ENCODE assay signal across 13 mouse cellular contexts in genomic region chr19:10598188-10598587, GRCm38 (mm10). TPM values are rescaled to one million over a fixed set of nuclear protein-coding genes. Genes with fewer than 3 reads are reported as not detected.
DNase-seq lines count a peak whose midpoint lies in the region; ATAC-seq lines count a peak whose summit lies in the region.
"Had no signal": no experiment of that assay in that cellular context is flagged by ENCODE, and none has a peak within 500 bp of the region (broad histone marks: within the 10 kb centered on the region; RNA-seq: fewer than 3 reads in every experiment).

No protein-coding gene starts in this region.

- H3K9ac ChIP-seq in limb, embryonic 11.5 days (ENCODE audit: low read length): no peak overlapping the region
- no peak overlapping the region for H3K9ac ChIP-seq in forebrain, embryonic 16.5 days (replicated peaks; ENCODE audit: low read depth, low read length)
- H3K9ac ChIP-seq: embryonic facial prominence, embryonic 15.5 days; limb, embryonic 13.5 days had no signal

- H3K27ac ChIP-seq in limb, embryonic 11.5 days (replicated peaks; ENCODE audit: low read depth, low read length): no peak overlapping the region
- H3K27ac ChIP-seq in limb, embryonic 10.5 days: no peak overlapping the region
- no peak overlapping the region for H3K27ac ChIP-seq in forebrain, embryonic 16.5 days (ENCODE audit: low read length)
- H3K27ac ChIP-seq: embryonic facial prominence, embryonic 15.5 days; limb, embryonic 13.5 days had no signal

- 39% methylated on average over 3 of the region's 3 CpGs for WGBS in limb, embryonic 11.5 days
- 39% methylated on average over 3 of the region's 3 CpGs for WGBS in limb, embryonic 10.5 days
- 46% methylated on average over 3 of the region's 3 CpGs for WGBS in forebrain, embryonic 16.5 days

- no peak overlapping the region for H3K4me2 ChIP-seq in limb, embryonic 11.5 days (ENCODE audit: low read depth, severe bottlenecking)
- H3K4me2 ChIP-seq in forebrain, embryonic 16.5 days (ENCODE audit: low read length): no peak overlapping the region
- H3K4me2 ChIP-seq: embryonic facial prominence, embryonic 15.5 days; limb, embryonic 13.5 days had no signal

- peak; percentile 40 for DNase-seq in adrenal gland, postnatal 10 days
- no peak for DNase-seq in adrenal gland, adult 2 months
- DNase-seq in limb, embryonic 11.5 days (ENCODE audit: low spot score): peak; percentile 34
- DNase-seq in limb, embryonic 10.5 days (ENCODE audit: low spot score): no peak
- DNase-seq in R1 (ENCODE audit: low read depth, low spot score): peak; percentile 69
- DNase-seq in naive thymus-derived CD4-positive, alpha-beta T cell, adult 2 months (ENCODE audit: low read depth): peak; percentile 50
- no peak for DNase-seq in cerebellum, adult 11 months
- DNase-seq: right cerebral cortex, postnatal 14 days had no signal

- no peak for ATAC-seq in limb, embryonic 11.5 days (ENCODE audit: insufficient number of reproducible peaks, low FRiP score, low TSS enrichment, low read depth)
- ATAC-seq in forebrain, embryonic 16.5 days: no peak
- ATAC-seq: intestine, embryonic 16.5 days had no signal

- no peaks in the 10 kb centered on the region for H3K27me3 ChIP-seq in limb, embryonic 11.5 days (ENCODE audit: control insufficient read depth, insufficient read depth, low read length)
- H3K27me3 ChIP-seq in limb, embryonic 10.5 days (ENCODE audit: low read depth, poor library complexity, severe bottlenecking): no peaks in the 10 kb centered on the region
- H3K27me3 ChIP-seq in forebrain, embryonic 16.5 days (replicated peaks; ENCODE audit: control insufficient read depth, insufficient read depth, low read length): no peaks in the 10 kb centered on the region
- H3K27me3 ChIP-seq: embryonic facial prominence, embryonic 15.5 days; limb, embryonic 13.5 days had no signal

- H3K9me3 ChIP-seq in limb, embryonic 11.5 days (ENCODE audit: control insufficient read depth, low read length): no peaks in the 10 kb centered on the region
- no peaks in the 10 kb centered on the region for H3K9me3 ChIP-seq in limb, embryonic 10.5 days (replicated peaks)
- no peaks in the 10 kb centered on the region for H3K9me3 ChIP-seq in forebrain, embryonic 16.5 days (ENCODE audit: control insufficient read depth, low read length)
- H3K9me3 ChIP-seq: embryonic facial prominence, embryonic 15.5 days; limb, embryonic 13.5 days had no signal

- no peaks in the 10 kb centered on the region; the same call in 1 of the 2 replicates for H3K36me3 ChIP-seq in limb, embryonic 11.5 days (ENCODE audit: control insufficient read depth, insufficient read depth, low read length)
- H3K36me3 ChIP-seq in limb, embryonic 10.5 days: peaks cover 71% of the 10 kb centered on the region
- H3K36me3 ChIP-seq in forebrain, embryonic 16.5 days (ENCODE audit: control insufficient read depth, insufficient read depth): 0 out of 2 replicates have a peak, but pooled peaks cover 3% of the 10 kb centered on the region

- H3K4me1 ChIP-seq in limb, embryonic 11.5 days (ENCODE audit: control insufficient read depth, insufficient read depth, low read length): peaks cover 3% of the 10 kb centered on the region; the same call in 1 of the 2 replicates
- H3K4me1 ChIP-seq in limb, embryonic 10.5 days: peaks cover 10% of the 10 kb centered on the region
- H3K4me1 ChIP-seq in forebrain, embryonic 16.5 days (replicated peaks; ENCODE audit: control insufficient read depth, insufficient read depth, low read length): peaks cover 7% of the 10 kb centered on the region

- H3K4me3 ChIP-seq in limb, embryonic 11.5 days (ENCODE audit: low read depth, low read length): no peak overlapping the region
- H3K4me3 ChIP-seq in limb, embryonic 10.5 days: no peak overlapping the region
- no peak overlapping the region for H3K4me3 ChIP-seq in forebrain, embryonic 16.5 days (replicated peaks; ENCODE audit: low read length)
- H3K4me3 ChIP-seq: embryonic facial prominence, embryonic 15.5 days; limb, embryonic 13.5 days had no signal

RNA-seq across cellular contexts. Expression of gene Ddb1, which starts 6.9 kb away (rescaled TPM):
- total RNA-seq in adrenal gland, postnatal 10 days (2021): 100 to 1,000 TPM; 252 to 259 TPM
- 100 to 1,000 TPM; 255 to 264 TPM for total RNA-seq in adrenal gland, adult 2 months (2021)
- polyA plus RNA-seq in adrenal gland, adult 2 months (2012; rRNA removed): 64.9 and 105 TPM in 2 replicates
- polyA plus RNA-seq in limb, embryonic 11.5 days (2014; fragmentation: Nextera tagmentation; extraction: Ambion mirVana): 423 and 456 TPM in 2 replicates
- polyA plus RNA-seq in limb, embryonic 10.5 days (2016; fragmentation: Nextera tagmentation; extraction: Ambion mirVana): 443 and 508 TPM in 2 replicates
- 277 and 292 TPM in 2 replicates for polyA plus RNA-seq in forebrain, embryonic 16.5 days (2015; fragmentation: Nextera tagmentation; extraction: Ambion mirVana)

RNA-seq across cellular contexts. Expression of gene Tkfc, which starts 7.3 kb away (rescaled TPM):
- 10 to 100 TPM; 32.0 to 64.7 TPM for total RNA-seq in adrenal gland, postnatal 10 days (2021)
- 10 to 100 TPM; 17.2 to 20.9 TPM for total RNA-seq in adrenal gland, adult 2 months (2021)
- 11.2 and 12.6 TPM in 2 replicates for polyA plus RNA-seq in adrenal gland, adult 2 months (2012; rRNA removed)
- polyA plus RNA-seq in limb, embryonic 11.5 days (2014; fragmentation: Nextera tagmentation; extraction: Ambion mirVana): 23.3 and 24.5 TPM in 2 replicates
- 19.7 and 22.8 TPM in 2 replicates for polyA plus RNA-seq in limb, embryonic 10.5 days (2016; fragmentation: Nextera tagmentation; extraction: Ambion mirVana)
- 24.9 and 27.1 TPM in 2 replicates for polyA plus RNA-seq in forebrain, embryonic 16.5 days (2015; fragmentation: Nextera tagmentation; extraction: Ambion mirVana)

RNA-seq across cellular contexts. Expression of gene Tmem138, which starts 21.0 kb away (rescaled TPM):
- 1 to 10 TPM; 8.6 to 8.7 TPM for total RNA-seq in adrenal gland, postnatal 10 days (2021)
- 1 to 10 TPM; 7.0 to 9.8 TPM for total RNA-seq in adrenal gland, adult 2 months (2021)
- 7.1 and 9.0 TPM in 2 replicates for polyA plus RNA-seq in adrenal gland, adult 2 months (2012; rRNA removed)
- 49.9 and 52.1 TPM in 2 replicates for polyA plus RNA-seq in limb, embryonic 11.5 days (2014; fragmentation: Nextera tagmentation; extraction: Ambion mirVana)
- polyA plus RNA-seq in limb, embryonic 10.5 days (2016; fragmentation: Nextera tagmentation; extraction: Ambion mirVana): 52.2 and 55.5 TPM in 2 replicates
- 33.9 and 37.5 TPM in 2 replicates for polyA plus RNA-seq in forebrain, embryonic 16.5 days (2015; fragmentation: Nextera tagmentation; extraction: Ambion mirVana)

RNA-seq across cellular contexts. Expression of gene Cyb561a3, which starts 21.2 kb away (rescaled TPM):
- 10 to 100 TPM; 17.9 to 21.6 TPM for total RNA-seq in adrenal gland, postnatal 10 days (2021)
- total RNA-seq in adrenal gland, adult 2 months (2021): 10 to 100 TPM; 14.7 to 24.6 TPM
- polyA plus RNA-seq in adrenal gland, adult 2 months (2012; rRNA removed): 34.1 and 37.2 TPM in 2 replicates
- 15.8 and 16.4 TPM in 2 replicates for polyA plus RNA-seq in limb, embryonic 11.5 days (2014; fragmentation: Nextera tagmentation; extraction: Ambion mirVana)
- polyA plus RNA-seq in limb, embryonic 10.5 days (2016; fragmentation: Nextera tagmentation; extraction: Ambion mirVana): 14.0 and 16.3 TPM in 2 replicates
- polyA plus RNA-seq in forebrain, embryonic 16.5 days (2015; fragmentation: Nextera tagmentation; extraction: Ambion mirVana): 21.0 and 22.6 TPM in 2 replicates

RNA-seq across cellular contexts. Expression of gene Vwce, which starts 35.8 kb away (rescaled TPM):
- 1 to 10 TPM; 1.9 to 3.2 TPM for total RNA-seq in adrenal gland, postnatal 10 days (2021)
- under 1 TPM; 0.17 to 0.79 TPM for total RNA-seq in adrenal gland, adult 2 months (2021)
- polyA plus RNA-seq in adrenal gland, adult 2 months (2012; rRNA removed): 0.18 and 0.26 TPM in 2 replicates
- 1.4 and 1.7 TPM in 2 replicates for polyA plus RNA-seq in limb, embryonic 11.5 days (2014; fragmentation: Nextera tagmentation; extraction: Ambion mirVana)
- polyA plus RNA-seq in limb, embryonic 10.5 days (2016; fragmentation: Nextera tagmentation; extraction: Ambion mirVana): 1.8 and 2.8 TPM in 2 replicates
- 0.30 and 0.81 TPM in 2 replicates for polyA plus RNA-seq in forebrain, embryonic 16.5 days (2015; fragmentation: Nextera tagmentation; extraction: Ambion mirVana)
- total RNA-seq: monocyte, adult 5-6 weeks had no signal

Comparison
In these comparisons a context has a peak if more than half of its experiments do, and no peak if none do; other contexts are left out.
1. DNase-seq: peak in adrenal gland, postnatal 10 days (single experiment), limb, embryonic 11.5 days (single experiment), R1 (single experiment) and naive thymus-derived CD4-positive, alpha-beta T cell, adult 2 months (single experiment); none in adrenal gland, adult 2 months (single experiment), limb, embryonic 10.5 days (single experiment) and cerebellum, adult 11 months (single experiment).